In genomic region chr9:43166346-43166745, GRCm38 (mm10) we compare ENCODE assay signal across 25 mouse cellular contexts. TPM values are rescaled to one million over a fixed set of nuclear protein-coding genes. Genes with fewer than 3 reads are reported as not detected.
"Had no signal": no experiment of that assay in that cellular context is flagged by ENCODE, and none has a peak within 500 bp of the region (broad histone marks: within the 10 kb centered on the region; RNA-seq: fewer than 3 reads in every experiment).

No protein-coding gene starts in this region.

- H3K4me3 ChIP-seq: kidney, embryonic 15.5 days; left cerebral cortex, adult 2 months; limb, embryonic 13.5 days; liver, embryonic 13.5 days; midbrain, embryonic 12.5 days; midbrain, embryonic 15.5 days; neural tube, embryonic 12.5 days; neural tube, embryonic 15.5 days; stomach, embryonic 15.5 days had no signal

- DNase-seq: kidney, adult 11 months; kidney, adult 8-10 months; kidney, postnatal 10 days; kidney, postnatal 36 days; layer of hippocampus, postnatal 36 days; liver, embryonic 13.5 days; lung, adult 2 months; lung, postnatal 10 days; right cerebral cortex, adult 18-20 months; right cerebral cortex, postnatal 14 days; right cerebral cortex, postnatal 4 days; thymus, adult 2 months; thymus, postnatal 25 days had no signal

- H3K9ac ChIP-seq: kidney, embryonic 15.5 days; limb, embryonic 13.5 days; liver, embryonic 13.5 days; midbrain, embryonic 12.5 days; midbrain, embryonic 15.5 days; neural tube, embryonic 12.5 days; neural tube, embryonic 15.5 days; stomach, embryonic 15.5 days had no signal

- H3K27ac ChIP-seq: kidney, embryonic 15.5 days; left cerebral cortex, adult 2 months; limb, embryonic 13.5 days; liver, embryonic 13.5 days; macrophage; midbrain, embryonic 12.5 days; midbrain, embryonic 15.5 days; neural tube, embryonic 12.5 days; neural tube, embryonic 15.5 days had no signal

- ATAC-seq: midbrain, embryonic 15.5 days had no signal

- H3K36me3 ChIP-seq: kidney, embryonic 15.5 days; limb, embryonic 13.5 days; liver, embryonic 13.5 days; midbrain, embryonic 12.5 days; midbrain, embryonic 15.5 days; neural tube, embryonic 12.5 days; neural tube, embryonic 15.5 days; stomach, embryonic 15.5 days had no signal

- H3K4me2 ChIP-seq: kidney, embryonic 15.5 days; limb, embryonic 13.5 days; liver, embryonic 13.5 days; midbrain, embryonic 12.5 days; midbrain, embryonic 15.5 days; neural tube, embryonic 12.5 days; neural tube, embryonic 15.5 days; stomach, embryonic 15.5 days had no signal

- H3K9me3 ChIP-seq: kidney, embryonic 15.5 days; limb, embryonic 13.5 days; liver, embryonic 13.5 days; midbrain, embryonic 12.5 days; midbrain, embryonic 15.5 days; neural tube, embryonic 12.5 days; neural tube, embryonic 15.5 days; stomach, embryonic 15.5 days had no signal

- H3K27me3 ChIP-seq: kidney, embryonic 15.5 days; limb, embryonic 13.5 days; liver, embryonic 13.5 days; midbrain, embryonic 12.5 days; midbrain, embryonic 15.5 days; neural tube, embryonic 12.5 days; neural tube, embryonic 15.5 days; stomach, embryonic 15.5 days had no signal

- H3K4me1 ChIP-seq: kidney, embryonic 15.5 days; liver, embryonic 13.5 days; midbrain, embryonic 12.5 days; midbrain, embryonic 15.5 days; neural tube, embryonic 12.5 days; neural tube, embryonic 15.5 days had no signal

RNA-seq across cellular contexts. Expression of gene Pou2f3, which starts 43.8 kb away (rescaled TPM):
- total RNA-seq: left cerebral cortex, postnatal 10 days; liver, adult 2 months; megakaryocyte, adult 5-6 weeks had no signal
- polyA plus RNA-seq: kidney, embryonic 15.5 days; liver, adult 2 months; liver, embryonic 13.5 days; macrophage; midbrain, embryonic 12.5 days; neural tube, embryonic 12.5 days; neural tube, embryonic 15.5 days had no signal

RNA-seq across cellular contexts. Expression of gene Tmem136, which starts 50.0 kb away (rescaled TPM):
- total RNA-seq: megakaryocyte, adult 5-6 weeks had no signal
- polyA plus RNA-seq: macrophage had no signal
